ENCODE assay signal across 8 mouse cellular contexts in genomic region chr13:112754871-112755270, GRCm38 (mm10). TPM values are rescaled to one million over a fixed set of nuclear protein-coding genes. Genes with fewer than 3 reads are reported as not detected.
DNase-seq lines count a peak whose midpoint lies in the region; ATAC-seq and TF ChIP-seq lines count a peak whose summit lies in the region.

No protein-coding gene starts in this region.

- 0 out of 2 replicates have a peak, but pooled peaks have one; percentile 10 for ATAC-seq in forebrain, postnatal 0 days
- no peak for ATAC-seq in forebrain, embryonic 14.5 days
- no peak for ATAC-seq in lung, embryonic 14.5 days (ENCODE audit: insufficient read depth)
- no peak for ATAC-seq in forebrain, embryonic 12.5 days (ENCODE audit: low FRiP score)

- no peak overlapping the region for H3K27ac ChIP-seq in forebrain, postnatal 0 days (ENCODE audit: low read depth, low read length)
- H3K27ac ChIP-seq in forebrain, embryonic 14.5 days (ENCODE audit: low read depth, low read length): no peak overlapping the region
- H3K27ac ChIP-seq in lung, embryonic 14.5 days (ENCODE audit: low read depth): peak overlapping the region; percentile 75; the same call in 1 of the 2 replicates
- no peak overlapping the region for H3K27ac ChIP-seq in forebrain, embryonic 12.5 days

- H3K36me3 ChIP-seq in forebrain, postnatal 0 days (ENCODE audit: insufficient read depth): no peaks in the 10 kb centered on the region
- H3K36me3 ChIP-seq in forebrain, embryonic 14.5 days (ENCODE audit: control insufficient read depth, insufficient read depth, low read length): no peaks in the 10 kb centered on the region
- H3K36me3 ChIP-seq in lung, embryonic 14.5 days (ENCODE audit: insufficient read depth): no peaks in the 10 kb centered on the region
- H3K36me3 ChIP-seq in forebrain, embryonic 12.5 days (replicated peaks): no peaks in the 10 kb centered on the region

- H3K27me3 ChIP-seq in forebrain, postnatal 0 days (ENCODE audit: insufficient read depth, low read length): no peaks in the 10 kb centered on the region
- no peaks in the 10 kb centered on the region for H3K27me3 ChIP-seq in forebrain, embryonic 14.5 days (replicated peaks; ENCODE audit: control insufficient read depth, insufficient read depth, low read length)
- no peaks in the 10 kb centered on the region for H3K27me3 ChIP-seq in lung, embryonic 14.5 days (ENCODE audit: insufficient read depth, low read length)
- H3K27me3 ChIP-seq in forebrain, embryonic 12.5 days: no peaks in the 10 kb centered on the region

- no peak overlapping the region for H3K4me3 ChIP-seq in forebrain, postnatal 0 days (ENCODE audit: low read depth, low read length)
- H3K4me3 ChIP-seq in forebrain, embryonic 14.5 days (ENCODE audit: low read depth, low read length): no peak overlapping the region
- no peak overlapping the region for H3K4me3 ChIP-seq in lung, embryonic 14.5 days (ENCODE audit: low read depth, low read length)
- no peak overlapping the region for H3K4me3 ChIP-seq in lung, adult 2 months (replicated peaks; ENCODE audit: extremely low read depth, low read depth, low read length)
- H3K4me3 ChIP-seq in forebrain, embryonic 12.5 days (replicated peaks): no peak overlapping the region

- H3K4me1 ChIP-seq in forebrain, postnatal 0 days (ENCODE audit: insufficient read depth): no peaks in the 10 kb centered on the region
- peaks cover 6% of the 10 kb centered on the region for H3K4me1 ChIP-seq in forebrain, embryonic 14.5 days (ENCODE audit: control insufficient read depth, insufficient read depth, low read length)
- peaks cover 27% of the 10 kb centered on the region for H3K4me1 ChIP-seq in lung, embryonic 14.5 days (ENCODE audit: insufficient read depth)
- H3K4me1 ChIP-seq in lung, adult 2 months (ENCODE audit: control insufficient read depth, insufficient read depth, low read length): peaks cover 25% of the 10 kb centered on the region
- H3K4me1 ChIP-seq in forebrain, embryonic 12.5 days: peaks cover 14% of the 10 kb centered on the region

- DNase-seq in forebrain, postnatal 0 days: no peak
- DNase-seq in forebrain, embryonic 14.5 days (ENCODE audit: low spot score): no peak
- DNase-seq in lung, embryonic 14.5 days: no peak
- DNase-seq in lung, adult 2 months: no peak
- peak; percentile 49 for DNase-seq in fat pad, adult 2 months (ENCODE audit: extremely low read depth, low read depth, low spot score)
- DNase-seq in skeletal muscle tissue, adult 2 months (ENCODE audit: low read depth, low spot score): peak; percentile 50
- DNase-seq in testis, postnatal 10 days (ENCODE audit: low spot score): no peak

- WGBS in forebrain, postnatal 0 days: 66% methylated on average over 4 of the region's 4 CpGs
- 61% methylated on average over 4 of the region's 4 CpGs for WGBS in forebrain, embryonic 14.5 days
- 57% methylated on average over 4 of the region's 4 CpGs for WGBS in lung, embryonic 14.5 days
- 37% methylated on average over 4 of the region's 4 CpGs for WGBS in lung, adult 2 months
- WGBS in forebrain, embryonic 12.5 days: 77% methylated on average over 4 of the region's 4 CpGs

- H3K9me3 ChIP-seq in forebrain, postnatal 0 days (ENCODE audit: low read length): no peaks in the 10 kb centered on the region
- H3K9me3 ChIP-seq in forebrain, embryonic 14.5 days (replicated peaks; ENCODE audit: control insufficient read depth, low read length): no peaks in the 10 kb centered on the region
- no peaks in the 10 kb centered on the region for H3K9me3 ChIP-seq in lung, embryonic 14.5 days (ENCODE audit: low read depth, low read length)
- H3K9me3 ChIP-seq in forebrain, embryonic 12.5 days: no peaks in the 10 kb centered on the region

- no peak for TF ChIP-seq POLR2A in lung, adult 2 months (IDR thresholded peaks at IDR 0.05; ENCODE audit: borderline replicate concordance, extremely low read depth, low read depth, low read length)

- no peak overlapping the region for H3K9ac ChIP-seq in forebrain, postnatal 0 days
- no peak overlapping the region for H3K9ac ChIP-seq in forebrain, embryonic 14.5 days (ENCODE audit: low read length)
- H3K9ac ChIP-seq in lung, embryonic 14.5 days: no peak overlapping the region
- H3K9ac ChIP-seq in forebrain, embryonic 12.5 days: no peak overlapping the region

- TF ChIP-seq CTCF in forebrain, postnatal 0 days (IDR thresholded peaks at IDR 0.05; ENCODE audit: low read depth): no peak
- no peak for TF ChIP-seq CTCF in lung, embryonic 14.5 days (IDR thresholded peaks at IDR 0.05; ENCODE audit: low read depth)
- TF ChIP-seq CTCF in lung, adult 2 months (IDR thresholded peaks at IDR 0.05; ENCODE audit: insufficient read depth, low read length): no peak

- H3K4me2 ChIP-seq in forebrain, postnatal 0 days (ENCODE audit: low read depth): no peak overlapping the region
- H3K4me2 ChIP-seq in forebrain, embryonic 14.5 days (ENCODE audit: low read length): no peak overlapping the region
- H3K4me2 ChIP-seq in lung, embryonic 14.5 days: no peak overlapping the region
- H3K4me2 ChIP-seq in forebrain, embryonic 12.5 days: no peak overlapping the region

RNA-seq across cellular contexts. Expression of gene Plpp1, which starts 45.7 kb away (rescaled TPM):
- 44.4 and 48.0 TPM in 2 replicates for total RNA-seq in forebrain, postnatal 0 days (2014; rRNA removed)
- polyA plus RNA-seq in forebrain, postnatal 0 days (2015; fragmentation: Nextera tagmentation; extraction: Ambion mirVana): 60.8 and 68.0 TPM in 2 replicates
- 39.5 and 41.2 TPM in 2 replicates for polyA plus RNA-seq in forebrain, embryonic 14.5 days (2014; fragmentation: Nextera tagmentation; extraction: Ambion mirVana)
- 52.7 and 58.5 TPM in 2 replicates for polyA plus RNA-seq in lung, embryonic 14.5 days (2014; fragmentation: Nextera tagmentation; extraction: Ambion mirVana)
- 171 and 191 TPM in 2 replicates for polyA plus RNA-seq in lung, adult 2 months (2012; rRNA removed)
- 17.8 and 19.1 TPM in 2 replicates for polyA plus RNA-seq in forebrain, embryonic 12.5 days (2016; fragmentation: Nextera tagmentation; extraction: Ambion mirVana)

Comparison
In these comparisons a context has a peak if more than half of its experiments do, and no peak if none do; other contexts are left out.
1. DNase-seq: peak in fat pad, adult 2 months (single experiment) and skeletal muscle tissue, adult 2 months (single experiment); none in forebrain, postnatal 0 days (single experiment), forebrain, embryonic 14.5 days (single experiment), lung, embryonic 14.5 days (single experiment), lung, adult 2 months (single experiment) and testis, postnatal 10 days (single experiment).